14 mouse cellular contexts compared by ENCODE assay signal in genomic region chr3:105406036-105406435, GRCm38 (mm10). TPM values are rescaled to one million over a fixed set of nuclear protein-coding genes. Genes with fewer than 3 reads are reported as not detected.
A peak's percentile ranks its signal among the peaks of the same experiment; 100 is the strongest.
DNase-seq lines count a peak whose midpoint lies in the region; ATAC-seq and TF ChIP-seq lines count a peak whose summit lies in the region.
"Had no signal": no experiment of that assay in that cellular context is flagged by ENCODE, and none has a peak within 500 bp of the region (broad histone marks: within the 10 kb centered on the region; RNA-seq: fewer than 3 reads in every experiment).

No protein-coding gene starts in this region.

- no peak overlapping the region for H3K4me3 ChIP-seq in hindbrain, embryonic 13.5 days
- no peak overlapping the region for H3K4me3 ChIP-seq in hindbrain, embryonic 11.5 days (ENCODE audit: low read depth, low read length)
- no peak overlapping the region for H3K4me3 ChIP-seq in intestine, embryonic 15.5 days (replicated peaks)
- no peak overlapping the region for H3K4me3 ChIP-seq in kidney, embryonic 16.5 days (ENCODE audit: low read length)
- H3K4me3 ChIP-seq in olfactory bulb, adult 2 months (ENCODE audit: insufficient read depth, low read depth, low read length): no peak overlapping the region
- H3K4me3 ChIP-seq in cerebellum, adult 2 months (replicated peaks; ENCODE audit: insufficient read depth, low read depth, low read length): no peak overlapping the region
- H3K4me3 ChIP-seq: embryonic facial prominence, embryonic 15.5 days; forebrain, embryonic 12.5 days; midbrain, embryonic 15.5 days had no signal

- H3K9me3 ChIP-seq in hindbrain, embryonic 13.5 days: no peaks in the 10 kb centered on the region
- no peaks in the 10 kb centered on the region for H3K9me3 ChIP-seq in hindbrain, embryonic 11.5 days (ENCODE audit: control insufficient read depth, low read length)
- H3K9me3 ChIP-seq in intestine, embryonic 15.5 days: no peaks in the 10 kb centered on the region
- no peaks in the 10 kb centered on the region for H3K9me3 ChIP-seq in kidney, embryonic 16.5 days (ENCODE audit: low read length)
- H3K9me3 ChIP-seq: embryonic facial prominence, embryonic 15.5 days; forebrain, embryonic 12.5 days; midbrain, embryonic 15.5 days had no signal

- no peak for ATAC-seq in hindbrain, embryonic 13.5 days (ENCODE audit: low FRiP score)
- no peak for ATAC-seq in hindbrain, embryonic 11.5 days (ENCODE audit: low FRiP score)
- ATAC-seq in intestine, embryonic 15.5 days: peak; percentile 62
- peak; percentile 68; the same call in 1 of the 2 replicates for ATAC-seq in kidney, embryonic 16.5 days (ENCODE audit: low FRiP score, low TSS enrichment)
- ATAC-seq: midbrain, embryonic 15.5 days had no signal

- no peak overlapping the region for H3K27ac ChIP-seq in hindbrain, embryonic 13.5 days
- H3K27ac ChIP-seq in hindbrain, embryonic 11.5 days (ENCODE audit: low read depth, low read length): no peak overlapping the region
- peak overlapping the region; percentile 71 for H3K27ac ChIP-seq in intestine, embryonic 15.5 days
- peak overlapping the region; percentile 51; the same call in 1 of the 2 replicates for H3K27ac ChIP-seq in kidney, embryonic 16.5 days (ENCODE audit: low read length)
- peak overlapping the region; percentile 65 for H3K27ac ChIP-seq in olfactory bulb, adult 2 months (ENCODE audit: insufficient read depth, low read depth, low read length)
- no peak overlapping the region for H3K27ac ChIP-seq in cerebellum, adult 2 months (ENCODE audit: insufficient read depth, low read length)
- H3K27ac ChIP-seq: embryonic facial prominence, embryonic 15.5 days; forebrain, embryonic 12.5 days; liver, embryonic 14.5 days; macrophage; midbrain, embryonic 15.5 days had no signal

- TF ChIP-seq POLR2A in olfactory bulb, adult 2 months (IDR thresholded peaks at IDR 0.05; ENCODE audit: insufficient read depth, low read depth, low read length): no peak
- TF ChIP-seq POLR2A in cerebellum, adult 2 months (IDR thresholded peaks at IDR 0.05; ENCODE audit: borderline replicate concordance, insufficient read depth, low read length): no peak

- 52% methylated on average over 7 of the region's 7 CpGs for WGBS in hindbrain, embryonic 13.5 days
- WGBS in hindbrain, embryonic 11.5 days: 63% methylated on average over 7 of the region's 7 CpGs
- WGBS in intestine, embryonic 15.5 days: 37% methylated on average over 7 of the region's 7 CpGs
- 21% methylated on average over 7 of the region's 7 CpGs for WGBS in kidney, embryonic 16.5 days
- 26% methylated on average over 7 of the region's 7 CpGs for WGBS in olfactory bulb, adult 2 months
- WGBS in cerebellum, adult 2 months: 52% methylated on average over 7 of the region's 7 CpGs

- 0 out of 2 replicates have a peak overlapping the region, but pooled peaks have one; percentile 4 for H3K9ac ChIP-seq in hindbrain, embryonic 13.5 days
- no peak overlapping the region for H3K9ac ChIP-seq in hindbrain, embryonic 11.5 days (ENCODE audit: low read depth, low read length)
- no peak overlapping the region for H3K9ac ChIP-seq in intestine, embryonic 15.5 days
- H3K9ac ChIP-seq in kidney, embryonic 16.5 days (replicated peaks; ENCODE audit: low read length): no peak overlapping the region
- H3K9ac ChIP-seq: embryonic facial prominence, embryonic 15.5 days; forebrain, embryonic 12.5 days; liver, embryonic 14.5 days; midbrain, embryonic 15.5 days had no signal

- TF ChIP-seq CTCF in olfactory bulb, adult 2 months (IDR thresholded peaks at IDR 0.05; ENCODE audit: insufficient read depth, low read depth, low read length): no peak
- TF ChIP-seq CTCF in cerebellum, adult 2 months (IDR thresholded peaks at IDR 0.05; ENCODE audit: borderline replicate concordance, insufficient read depth, low read depth, low read length): no peak

- no peaks in the 10 kb centered on the region for H3K27me3 ChIP-seq in hindbrain, embryonic 13.5 days
- no peaks in the 10 kb centered on the region for H3K27me3 ChIP-seq in hindbrain, embryonic 11.5 days (ENCODE audit: control insufficient read depth, insufficient read depth, low read length)
- no peaks in the 10 kb centered on the region for H3K27me3 ChIP-seq in intestine, embryonic 15.5 days (replicated peaks)
- no peaks in the 10 kb centered on the region for H3K27me3 ChIP-seq in kidney, embryonic 16.5 days (ENCODE audit: insufficient read depth, low read length)
- H3K27me3 ChIP-seq in cerebellum, adult 2 months (ENCODE audit: control insufficient read depth, insufficient read depth, low read length): no peaks in the 10 kb centered on the region
- H3K27me3 ChIP-seq: embryonic facial prominence, embryonic 15.5 days; midbrain, embryonic 15.5 days had no signal

- peaks cover 46% of the 10 kb centered on the region for H3K4me1 ChIP-seq in hindbrain, embryonic 13.5 days (replicated peaks)
- H3K4me1 ChIP-seq in hindbrain, embryonic 11.5 days (replicated peaks; ENCODE audit: control insufficient read depth, insufficient read depth, low read length): no peaks in the 10 kb centered on the region
- peaks cover 5% of the 10 kb centered on the region; the same call in 1 of the 2 replicates for H3K4me1 ChIP-seq in intestine, embryonic 15.5 days (replicated peaks)
- peaks cover 9% of the 10 kb centered on the region; the same call in 1 of the 2 replicates for H3K4me1 ChIP-seq in kidney, embryonic 16.5 days (ENCODE audit: insufficient read depth, low read length)
- H3K4me1 ChIP-seq in olfactory bulb, adult 2 months (ENCODE audit: control insufficient read depth, insufficient read depth, low read length): peaks cover 31% of the 10 kb centered on the region
- H3K4me1 ChIP-seq in cerebellum, adult 2 months (ENCODE audit: control insufficient read depth, insufficient read depth, low read length): peaks cover 3% of the 10 kb centered on the region; the same call in 1 of the 2 replicates

- no peak overlapping the region for H3K4me2 ChIP-seq in hindbrain, embryonic 13.5 days
- H3K4me2 ChIP-seq in hindbrain, embryonic 11.5 days (replicated peaks; ENCODE audit: low read depth, low read length): no peak overlapping the region
- 0 out of 2 replicates have a peak overlapping the region, but pooled peaks have one; percentile 6 for H3K4me2 ChIP-seq in intestine, embryonic 15.5 days (replicated peaks)
- H3K4me2 ChIP-seq in kidney, embryonic 16.5 days (replicated peaks; ENCODE audit: low read depth, low read length): no peak overlapping the region
- H3K4me2 ChIP-seq: embryonic facial prominence, embryonic 15.5 days; forebrain, embryonic 12.5 days; midbrain, embryonic 15.5 days had no signal

- DNase-seq in hindbrain, embryonic 11.5 days (ENCODE audit: low spot score): no peak
- no peak for DNase-seq in layer of hippocampus, postnatal 36 days
- DNase-seq in cerebellum, adult 11 months: no peak
- DNase-seq in cerebellum, adult 2 months: no peak

- H3K36me3 ChIP-seq in hindbrain, embryonic 13.5 days: no peaks in the 10 kb centered on the region
- no peaks in the 10 kb centered on the region for H3K36me3 ChIP-seq in hindbrain, embryonic 11.5 days (ENCODE audit: control insufficient read depth, insufficient read depth, low read length)
- H3K36me3 ChIP-seq in intestine, embryonic 15.5 days: no peaks in the 10 kb centered on the region
- H3K36me3 ChIP-seq in kidney, embryonic 16.5 days (ENCODE audit: insufficient read depth, low read length): no peaks in the 10 kb centered on the region
- H3K36me3 ChIP-seq: embryonic facial prominence, embryonic 15.5 days; forebrain, embryonic 12.5 days; midbrain, embryonic 15.5 days had no signal

RNA-seq across cellular contexts. Expression of gene Kcnd3, which starts 46.1 kb away (rescaled TPM):
- 7.1 and 7.9 TPM in 2 replicates for polyA plus RNA-seq in hindbrain, embryonic 13.5 days (2015; fragmentation: Nextera tagmentation; extraction: Ambion mirVana)
- 2.5 and 3.0 TPM in 2 replicates for polyA plus RNA-seq in hindbrain, embryonic 11.5 days (2014; fragmentation: Nextera tagmentation; extraction: Ambion mirVana)
- polyA plus RNA-seq in intestine, embryonic 15.5 days (2015; fragmentation: Nextera tagmentation; extraction: Ambion mirVana): 4.3 and 4.5 TPM in 2 replicates
- 2.7 and 2.9 TPM in 2 replicates for polyA plus RNA-seq in kidney, embryonic 16.5 days (2015; fragmentation: Nextera tagmentation; extraction: Ambion mirVana)
- 42.2 TPM in 1 of 2 replicates, not detected in the other for polyA plus RNA-seq in olfactory bulb, adult 2 months (2012; ENCODE audit: insufficient read depth, insufficient read length, low replicate concordance, missing spikeins)
- 10 to 100 TPM; 55.8 to 56.4 TPM for total RNA-seq in layer of hippocampus, postnatal 36 days (2021)
- 29.2 and 31.9 TPM in 2 replicates for polyA plus RNA-seq in cerebellum, adult 2 months (2012; rRNA removed)
- total RNA-seq: common myeloid progenitor, adult 5-6 weeks had no signal
- polyA plus RNA-seq: macrophage had no signal

Comparison
In these comparisons a context has a peak if more than half of its experiments do, and no peak if none do; other contexts are left out.
1. ATAC-seq: peak in intestine, embryonic 15.5 days (single experiment) and kidney, embryonic 16.5 days (single experiment); none in hindbrain, embryonic 13.5 days (single experiment) and hindbrain, embryonic 11.5 days (single experiment).
2. H3K27ac ChIP-seq: peak in intestine, embryonic 15.5 days (single experiment), kidney, embryonic 16.5 days (single experiment) and olfactory bulb, adult 2 months (single experiment); none in hindbrain, embryonic 13.5 days (single experiment), hindbrain, embryonic 11.5 days (single experiment) and cerebellum, adult 2 months (single experiment).